In the genomic region with DNA sequence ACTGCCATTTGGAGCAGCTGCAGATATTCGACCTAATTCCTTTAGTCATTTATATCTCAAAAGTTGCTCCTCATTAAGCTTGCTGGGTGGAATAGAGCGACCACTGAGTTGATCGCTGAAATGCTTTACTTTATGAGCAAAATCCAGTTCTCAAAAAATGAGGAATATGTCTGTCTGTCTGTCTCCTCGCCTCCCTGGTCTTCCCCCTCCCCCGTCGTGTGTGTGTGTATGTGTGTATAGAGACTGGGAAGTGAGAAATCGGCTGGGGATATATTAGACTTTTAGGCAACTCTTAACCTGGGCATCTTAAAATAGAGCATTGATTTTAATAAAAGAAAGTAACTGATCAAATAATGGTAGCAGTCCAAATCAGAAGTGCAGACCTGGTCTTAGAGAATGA, we compare ENCODE assay signal across 7 mouse cellular contexts. TPM values are rescaled to one million over a fixed set of nuclear protein-coding genes. Genes with fewer than 3 reads are reported as not detected.
DNase-seq lines count a peak whose midpoint lies in the region; ATAC-seq and TF ChIP-seq lines count a peak whose summit lies in the region.

No protein-coding gene starts in this region.

- H3K4me2 ChIP-seq in lung, embryonic 15.5 days, result peak overlapping the region; percentile 60

- intact Hi-C loops in left cerebral cortex, postnatal 14 days (cut with DNase I), result no loop called here

- ATAC-seq in lung, embryonic 15.5 days (ENCODE audit: borderline replicate concordance, extremely low read depth, low FRiP score, low TSS enrichment), result no peak
- no peak for ATAC-seq in monocyte, adult 5-6 weeks (replicated peaks; ENCODE audit: insufficient number of reproducible peaks, low FRiP score, low TSS enrichment, poor library complexity, severe bottlenecking)

- H3K4me3 ChIP-seq in lung, embryonic 15.5 days, result peak overlapping the region; percentile 74
- H3K4me3 ChIP-seq in embryonic fibroblast, embryonic 13.5 days (ENCODE audit: insufficient read depth, low read length), result peak overlapping the region; percentile 91
- H3K4me3 ChIP-seq in limb, embryonic 10.5 days, result peak overlapping the region; percentile 75
- peak overlapping the region; percentile 95 for H3K4me3 ChIP-seq in olfactory bulb, adult 2 months (ENCODE audit: insufficient read depth, low read depth, low read length)

- H3K27ac ChIP-seq in lung, embryonic 15.5 days, result peak overlapping the region; percentile 68
- no peak overlapping the region for H3K27ac ChIP-seq in embryonic fibroblast, embryonic 13.5 days (ENCODE audit: insufficient read depth, low read length)
- H3K27ac ChIP-seq in limb, embryonic 10.5 days, result peak overlapping the region; percentile 90
- H3K27ac ChIP-seq in olfactory bulb, adult 2 months (ENCODE audit: insufficient read depth, low read depth, low read length), result no peak overlapping the region

- TF ChIP-seq CTCF in embryonic fibroblast, embryonic 13.5 days (IDR thresholded peaks at IDR 0.05; ENCODE audit: borderline replicate concordance, insufficient read depth, low read length), result no peak
- no peak for TF ChIP-seq CTCF in olfactory bulb, adult 2 months (IDR thresholded peaks at IDR 0.05; ENCODE audit: insufficient read depth, low read depth, low read length)

- peak overlapping the region; percentile 66 for H3K9ac ChIP-seq in lung, embryonic 15.5 days

- H3K9me3 ChIP-seq in lung, embryonic 15.5 days, result no peaks in the 10 kb centered on the region
- H3K9me3 ChIP-seq in limb, embryonic 10.5 days (replicated peaks), result no peaks in the 10 kb centered on the region

- peaks cover 39% of the 10 kb centered on the region for H3K36me3 ChIP-seq in lung, embryonic 15.5 days
- peaks cover 67% of the 10 kb centered on the region for H3K36me3 ChIP-seq in limb, embryonic 10.5 days

- WGBS in lung, embryonic 15.5 days, result 10% methylated on average over 7 of the region's 7 CpGs
- WGBS in limb, embryonic 10.5 days, result 23% methylated on average over 7 of the region's 7 CpGs
- 17% methylated on average over 7 of the region's 7 CpGs for WGBS in olfactory bulb, adult 2 months

- peaks cover 13% of the 10 kb centered on the region for H3K4me1 ChIP-seq in lung, embryonic 15.5 days
- H3K4me1 ChIP-seq in embryonic fibroblast, embryonic 13.5 days (ENCODE audit: control insufficient read depth, insufficient read depth, low read length), result no peaks in the 10 kb centered on the region; the same call in none of the 2 replicates
- peaks cover 12% of the 10 kb centered on the region; the same call in 1 of the 2 replicates for H3K4me1 ChIP-seq in limb, embryonic 10.5 days
- H3K4me1 ChIP-seq in olfactory bulb, adult 2 months (ENCODE audit: control insufficient read depth, insufficient read depth, low read length), result peaks cover 2% of the 10 kb centered on the region; the same call in 1 of the 2 replicates

- no peak for TF ChIP-seq POLR2A in embryonic fibroblast, embryonic 13.5 days (IDR thresholded peaks at IDR 0.05; ENCODE audit: low read depth, low read length)
- TF ChIP-seq POLR2A in olfactory bulb, adult 2 months (IDR thresholded peaks at IDR 0.05; ENCODE audit: insufficient read depth, low read depth, low read length), result no peak

- no peaks in the 10 kb centered on the region for H3K27me3 ChIP-seq in lung, embryonic 15.5 days
- H3K27me3 ChIP-seq in limb, embryonic 10.5 days (ENCODE audit: low read depth, poor library complexity, severe bottlenecking), result no peaks in the 10 kb centered on the region

- no peak for DNase-seq in lung, postnatal 4 days
- DNase-seq in limb, embryonic 10.5 days (ENCODE audit: low spot score), result no peak
- no peak for DNase-seq in left cerebral cortex, postnatal 14 days (ENCODE audit: low spot score in 2 of 2)

RNA-seq across cellular contexts. Expression of a gene that starts 0.7 kb away (rescaled TPM):
- polyA plus RNA-seq in lung, embryonic 15.5 days (2015; fragmentation: Nextera tagmentation; extraction: Ambion mirVana), result 138 and 149 TPM in 2 replicates
- polyA plus RNA-seq in embryonic fibroblast, embryonic 13.5 days (2011; ENCODE audit: insufficient read length, low read depth, missing spikeins), result 48.3 and 52.2 TPM in 2 replicates
- polyA plus RNA-seq in limb, embryonic 10.5 days (2016; fragmentation: Nextera tagmentation; extraction: Ambion mirVana), result 121 and 145 TPM in 2 replicates
- polyA plus RNA-seq in olfactory bulb, adult 2 months (2012; ENCODE audit: insufficient read depth, insufficient read length, low replicate concordance, missing spikeins), result not detected in 2 replicates
- total RNA-seq in monocyte, adult 5-6 weeks (2017), result 118 to 132 TPM (median 119 TPM) in 3 replicates
- total RNA-seq in left cerebral cortex, postnatal 14 days (2021), result 10 to 100 TPM; 60.8 to 61.1 TPM

RNA-seq across cellular contexts. Expression of a gene that starts 9.3 kb away (rescaled TPM):
- polyA plus RNA-seq in lung, embryonic 15.5 days (2015; fragmentation: Nextera tagmentation; extraction: Ambion mirVana), result 10.8 and 12.9 TPM in 2 replicates
- 2.5 and 5.4 TPM in 2 replicates for polyA plus RNA-seq in embryonic fibroblast, embryonic 13.5 days (2011; ENCODE audit: insufficient read length, low read depth, missing spikeins)
- polyA plus RNA-seq in limb, embryonic 10.5 days (2016; fragmentation: Nextera tagmentation; extraction: Ambion mirVana), result 10.1 and 13.0 TPM in 2 replicates
- not detected in 2 replicates for polyA plus RNA-seq in olfactory bulb, adult 2 months (2012; ENCODE audit: insufficient read depth, insufficient read length, low replicate concordance, missing spikeins)
- 5.5 to 20.2 TPM (median 8.3 TPM) in 3 replicates for total RNA-seq in monocyte, adult 5-6 weeks (2017)
- total RNA-seq in left cerebral cortex, postnatal 14 days (2021), result 1 to 10 TPM; 5.7 to 9.0 TPM

RNA-seq across cellular contexts. Expression of a gene that starts 27.5 kb away (rescaled TPM):
- 0.38 and 0.69 TPM in 2 replicates for polyA plus RNA-seq in lung, embryonic 15.5 days (2015; fragmentation: Nextera tagmentation; extraction: Ambion mirVana)
- polyA plus RNA-seq in embryonic fibroblast, embryonic 13.5 days (2011; ENCODE audit: insufficient read length, low read depth, missing spikeins), result not detected in 2 replicates
- 0.14 and 0.18 TPM in 2 replicates for polyA plus RNA-seq in limb, embryonic 10.5 days (2016; fragmentation: Nextera tagmentation; extraction: Ambion mirVana)
- polyA plus RNA-seq in olfactory bulb, adult 2 months (2012; ENCODE audit: insufficient read depth, insufficient read length, low replicate concordance, missing spikeins), result not detected in 2 replicates
- total RNA-seq in monocyte, adult 5-6 weeks (2017), result 3.1 to 8.7 TPM (median 3.6 TPM) in 3 replicates
- total RNA-seq in left cerebral cortex, postnatal 14 days (2021), result under 1 TPM; 0.40 to 0.66 TPM

RNA-seq across cellular contexts. Expression of a gene that starts 31.3 kb away (rescaled TPM):
- 21.3 and 24.4 TPM in 2 replicates for polyA plus RNA-seq in lung, embryonic 15.5 days (2015; fragmentation: Nextera tagmentation; extraction: Ambion mirVana)
- 46.3 and 63.5 TPM in 2 replicates for polyA plus RNA-seq in embryonic fibroblast, embryonic 13.5 days (2011; ENCODE audit: insufficient read length, low read depth, missing spikeins)
- polyA plus RNA-seq in limb, embryonic 10.5 days (2016; fragmentation: Nextera tagmentation; extraction: Ambion mirVana), result 12.8 and 15.2 TPM in 2 replicates
- polyA plus RNA-seq in olfactory bulb, adult 2 months (2012; ENCODE audit: insufficient read depth, insufficient read length, low replicate concordance, missing spikeins), result 212 TPM in 1 of 2 replicates, not detected in the other
- total RNA-seq in monocyte, adult 5-6 weeks (2017), result 26.0 to 44.7 TPM (median 28.6 TPM) in 3 replicates
- total RNA-seq in left cerebral cortex, postnatal 14 days (2021), result 10 to 100 TPM; 41.7 to 42.6 TPM

RNA-seq across cellular contexts. Expression of a gene that starts 43.7 kb away (rescaled TPM):
- 0.74 and 0.96 TPM in 2 replicates for polyA plus RNA-seq in lung, embryonic 15.5 days (2015; fragmentation: Nextera tagmentation; extraction: Ambion mirVana)
- polyA plus RNA-seq in embryonic fibroblast, embryonic 13.5 days (2011; ENCODE audit: insufficient read length, low read depth, missing spikeins), result 1.9 TPM in 1 of 2 replicates, not detected in the other
- polyA plus RNA-seq in limb, embryonic 10.5 days (2016; fragmentation: Nextera tagmentation; extraction: Ambion mirVana), result 0.40 and 1.4 TPM in 2 replicates
- not detected in 2 replicates for polyA plus RNA-seq in olfactory bulb, adult 2 months (2012; ENCODE audit: insufficient read depth, insufficient read length, low replicate concordance, missing spikeins)
- not detected in 3 replicates for total RNA-seq in monocyte, adult 5-6 weeks (2017)
- 100 to 1,000 TPM; 130 to 142 TPM for total RNA-seq in left cerebral cortex, postnatal 14 days (2021)

Comparison
In these comparisons a context has a peak if more than half of its experiments do, and no peak if none do; other contexts are left out.
1. H3K27ac ChIP-seq: peak in lung, embryonic 15.5 days (single experiment) and limb, embryonic 10.5 days (single experiment); none in embryonic fibroblast, embryonic 13.5 days (single experiment) and olfactory bulb, adult 2 months (single experiment).
2. RNA of a gene that starts 0.7 kb away (polyA plus RNA-seq): 138 to 149 TPM in lung, embryonic 15.5 days, 121 to 145 TPM in limb, embryonic 10.5 days and 48.3 to 52.2 TPM in embryonic fibroblast, embryonic 13.5 days; not detected in olfactory bulb, adult 2 months; every median in the first group is over 10 times any median in the second.
3. Peak in every context shown above with its lines, with median percentiles within 50 percentile points of each other: H3K4me3 ChIP-seq.